Mouse (Mus musculus) spleen, adult 2 months (tissue): ENCODE results near the gene Mrps11.

Experiments used
- CTCF ChIP-seq: fragments of 200-500 bp; IDR thresholded peaks from 2 replicates; pipeline ENCODE4 v1.5.1; 2011; ENCODE audit warnings: mild to moderate bottlenecking, inconsistent platforms; ENCODE audit not compliant: insufficient read depth, insufficient read length, insufficient replicate concordance; ENCODE audit errors: extremely low read depth
- POLR2A ChIP-seq: fragments of 200-500 bp; IDR thresholded peaks from 2 replicates; pipeline ENCODE4 v1.6.1; 2011; ENCODE audit warnings: low read depth, low read length, inconsistent platforms

- TF ChIP-seq CTCF (no peak), POLR2A (no peak)
Measured at GRCm38 (mm10) chr7:78841601-78842000, 58.7 kb downstream of the Mrps11 start.
